Mouse (Mus musculus) spleen, adult 2 months (tissue): ENCODE measurements at regions not wholly inside any gene's neighbourhood (a gene's known extent, or its start where the extent isn't known, plus 50 kb on each side); places are given as distances from the start of the nearest gene placed in this dataset.

Source experiments
- CTCF ChIP-seq: fragments of 200-500 bp; IDR thresholded peaks from 2 replicates; pipeline ENCODE4 v1.5.1; 2011; ENCODE audit warnings: mild to moderate bottlenecking, inconsistent platforms; ENCODE audit not compliant: insufficient read depth, insufficient read length, insufficient replicate concordance; ENCODE audit errors: extremely low read depth
- POLR2A ChIP-seq: fragments of 200-500 bp; IDR thresholded peaks from 2 replicates; pipeline ENCODE4 v1.6.1; 2011; ENCODE audit warnings: low read depth, low read length, inconsistent platforms

DNA sequence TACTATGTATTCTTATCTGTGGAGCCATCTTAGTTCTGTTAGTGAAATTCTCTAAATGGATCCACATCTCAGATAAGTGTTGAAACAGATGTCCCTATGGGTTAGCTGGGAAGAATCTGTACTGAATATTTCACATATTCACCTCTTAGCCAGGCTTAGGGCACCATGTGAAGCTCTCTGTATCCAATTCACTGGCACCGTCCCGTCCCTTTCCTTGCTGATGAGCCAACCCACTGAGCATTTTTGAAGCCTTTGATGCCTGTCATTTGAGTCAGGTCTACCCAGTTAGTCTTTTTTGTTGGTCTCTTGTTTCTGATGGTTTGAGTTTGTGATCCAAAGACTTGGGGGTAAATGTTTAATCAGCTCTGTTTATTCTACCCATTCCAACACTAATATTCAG, 88.9 kb upstream of the Bmper start:
- TF ChIP-seq CTCF, result no peak
- TF ChIP-seq POLR2A, result no peak
